Mouse (Mus musculus) forebrain, embryonic 13.5 days (tissue): ENCODE results near the gene Bend4. TPM values are rescaled to one million over a fixed set of nuclear protein-coding genes. Genes with fewer than 3 reads are reported as not detected.

ENCODE experiments used
- ATAC-seq: fragments of 200-750 bp; cut with Nextera tagmentation; 2 replicates; pipeline ENCODE4 v1.8.0; 2017
- H3K27ac ChIP-seq: fragments of 300-500 bp; sonication (generic); 2 replicates; pipeline ENCODE4 v1.5.1; 2015; ENCODE audit warnings: inconsistent platforms, mild to moderate bottlenecking, moderate library complexity
- H3K27me3 ChIP-seq: fragments of 300-500 bp; sonication (generic); 2 replicates; pipeline ENCODE4 v1.6.1; 2015; ENCODE audit warnings: mild to moderate bottlenecking, inconsistent platforms
- H3K36me3 ChIP-seq: fragments of 300-500 bp; sonication (generic); 2 replicates; pipeline ENCODE4 v1.6.1; 2015; ENCODE audit warnings: mild to moderate bottlenecking, inconsistent platforms; ENCODE audit not compliant: poor library complexity, severe bottlenecking
- H3K4me1 ChIP-seq: fragments of 300-500 bp; sonication (generic); 2 replicates; pipeline ENCODE4 v1.6.1; 2015; ENCODE audit warnings: inconsistent platforms
- H3K4me2 ChIP-seq: fragments of 300-500 bp; sonication (generic); 2 replicates; pipeline ENCODE4 v1.6.1; 2015; ENCODE audit warnings: inconsistent platforms, mild to moderate bottlenecking, moderate library complexity
- H3K4me3 ChIP-seq: fragments of 300-500 bp; sonication (generic); 2 replicates; pipeline ENCODE4 v1.5.1; 2015; ENCODE audit warnings: mild to moderate bottlenecking, inconsistent platforms
- H3K9ac ChIP-seq: fragments of 300-500 bp; sonication (generic); 2 replicates; pipeline ENCODE4 v1.6.1; 2015; ENCODE audit warnings: mild to moderate bottlenecking, inconsistent platforms
- H3K9me3 ChIP-seq: fragments of 300-500 bp; sonication (generic); replicated peaks from 2 replicates; pipeline ENCODE4 v1.6.1; 2016; ENCODE audit warnings: inconsistent platforms
- WGBS: fragments of 180-500 bp; shearing (Covaris S2); methylation state at CpG from one replicate; pipeline ENCODE4 v1.1.7; 2015; 5-methylcytosine and 5-hydroxymethylcytosine counted together
- polyA plus RNA-seq: library from polyadenylated mRNA; unstranded; fragments of >200 nt; fragmentation: Nextera tagmentation; extraction: Ambion mirVana; gene quantifications from 2 replicates; pipeline ENCODE4 v1.2.1, GENCODE M21; 2015

Bend4 gene
- polyA plus RNA-seq, result 6.7 and 7.7 TPM in 2 replicates

DNA sequence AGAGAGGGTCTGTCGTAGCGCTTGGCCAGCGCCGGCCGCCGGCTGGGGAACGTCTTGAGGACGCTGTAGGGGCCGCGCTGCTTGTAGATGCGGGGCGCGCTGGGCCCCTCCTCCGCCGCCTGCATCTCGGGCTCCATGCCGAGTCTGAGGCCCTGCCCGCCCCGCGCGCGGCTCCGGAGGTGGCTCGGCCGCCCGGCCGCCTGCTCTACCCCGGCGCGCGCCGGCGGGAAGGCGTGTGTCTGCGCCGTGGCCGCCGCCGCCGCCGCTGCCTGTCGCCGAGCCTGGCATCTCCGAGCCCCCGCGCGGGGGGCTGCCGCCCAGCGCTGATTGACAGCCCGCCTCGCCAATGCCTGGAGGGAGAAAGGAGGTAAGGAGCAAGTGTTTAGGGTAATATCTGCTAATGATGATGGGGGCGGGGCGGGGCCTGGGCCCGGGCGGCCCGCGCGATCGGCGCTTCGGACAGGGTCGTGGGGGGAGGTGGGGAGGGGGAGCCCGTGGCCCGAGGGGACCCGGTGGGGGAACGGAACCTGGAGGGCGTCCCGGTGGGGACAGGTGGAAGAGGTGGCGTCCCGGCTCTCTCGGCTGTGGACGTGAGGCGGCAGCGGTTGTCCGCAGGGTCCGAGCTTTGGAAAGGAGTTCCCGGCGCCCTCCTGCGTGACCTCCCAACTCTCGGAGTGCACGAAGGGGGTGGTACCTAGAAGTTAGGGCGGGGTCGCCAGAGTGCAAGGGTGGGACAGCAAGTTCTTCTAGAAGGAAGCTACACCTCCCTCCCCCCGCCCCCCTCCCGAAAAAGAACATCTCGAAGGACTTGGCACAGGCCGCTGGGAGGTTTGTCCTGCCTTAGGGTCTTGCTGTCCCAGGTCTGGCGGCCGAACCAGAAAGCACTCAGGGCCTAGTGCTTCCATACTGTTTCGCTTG is at the start of gene Bend4:
TSS of gene Bend4 (minus strand) at position 868 of the 918 bp plus-strand sequence.
- Histone ChIP-seq H3K9me3 (no peaks in the 10 kb centered on the region), H3K27ac (peak within 1 kb of the TSS; percentile 70), H3K4me2 (peak within 1 kb of the TSS; percentile 80), H3K36me3 (no peaks in the 10 kb centered on the region), H3K4me3 (peak within 1 kb of the TSS; percentile 68), H3K27me3 (peaks cover 17% of the 10 kb centered on the region), H3K4me1 (peaks cover 23% of the 10 kb centered on the region), H3K9ac (peak within 1 kb of the TSS; percentile 78)
- WGBS, result 1% methylated on average over 72 of the region's 90 CpGs
- peak; percentile 89 for ATAC-seq

DNA sequence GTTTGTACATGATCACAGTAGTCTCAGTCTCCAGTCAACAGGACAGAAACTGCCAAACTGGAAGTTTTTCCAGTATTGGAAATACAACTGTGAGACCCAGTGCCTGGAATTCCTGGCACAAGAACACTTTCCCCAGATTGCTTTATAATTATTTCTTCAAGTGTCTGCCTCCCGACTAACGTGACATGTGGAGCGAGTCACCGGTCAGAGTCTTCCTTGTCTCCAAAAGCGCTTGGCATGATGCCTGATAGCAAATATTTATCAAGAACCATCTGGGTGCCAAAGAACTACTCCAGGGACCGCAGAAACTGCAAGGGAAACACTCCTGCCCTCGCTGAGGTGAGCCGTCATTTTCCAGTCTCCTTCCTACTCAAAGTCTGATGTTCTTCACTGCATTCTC is 45.6 kb upstream of the Bend4 start:
- no peaks in the 10 kb centered on the region for H3K27me3 ChIP-seq
- no peak overlapping the region for H3K27ac ChIP-seq
- H3K4me2 ChIP-seq, result no peak overlapping the region
- no peaks in the 10 kb centered on the region for H3K36me3 ChIP-seq
- ATAC-seq, result peak; percentile 59; the same call in 1 of the 2 replicates
- H3K4me1 ChIP-seq, result peaks cover 13% of the 10 kb centered on the region
- no peak overlapping the region for H3K9ac ChIP-seq
- no peak overlapping the region for H3K4me3 ChIP-seq
- H3K9me3 ChIP-seq, result no peaks in the 10 kb centered on the region
- 62% methylated on average over 8 of the region's 8 CpGs for WGBS

DNA sequence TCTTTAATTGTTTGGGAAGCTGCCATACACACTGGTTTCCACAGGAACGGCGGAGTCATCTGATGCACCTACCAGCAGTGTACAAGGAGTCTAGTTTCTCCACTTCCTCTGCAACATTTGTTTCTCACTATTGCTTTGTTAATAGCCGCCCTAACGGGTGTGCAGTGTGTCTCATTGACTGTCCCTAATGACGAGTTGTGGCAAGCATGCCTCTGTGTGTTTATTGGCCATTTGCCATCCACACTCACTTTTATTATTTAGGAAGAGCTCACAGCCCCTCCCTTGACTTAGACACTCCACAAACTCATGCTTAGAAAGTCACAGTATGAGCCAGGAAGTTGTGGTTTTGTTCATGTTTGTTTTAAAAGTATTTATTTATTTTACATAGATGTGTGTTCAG is 45.0 kb upstream of the Bend4 start:
- peak; percentile 21; the same call in 1 of the 2 replicates for ATAC-seq
- Histone ChIP-seq H3K9me3 (no peaks in the 10 kb centered on the region), H3K4me2 (no peak overlapping the region), H3K27ac (no peak overlapping the region), H3K36me3 (no peaks in the 10 kb centered on the region), H3K4me1 (peaks cover 13% of the 10 kb centered on the region), H3K4me3 (no peak overlapping the region), H3K27me3 (no peaks in the 10 kb centered on the region), H3K9ac (no peak overlapping the region)
- 54% methylated on average over 5 of the region's 5 CpGs for WGBS

DNA sequence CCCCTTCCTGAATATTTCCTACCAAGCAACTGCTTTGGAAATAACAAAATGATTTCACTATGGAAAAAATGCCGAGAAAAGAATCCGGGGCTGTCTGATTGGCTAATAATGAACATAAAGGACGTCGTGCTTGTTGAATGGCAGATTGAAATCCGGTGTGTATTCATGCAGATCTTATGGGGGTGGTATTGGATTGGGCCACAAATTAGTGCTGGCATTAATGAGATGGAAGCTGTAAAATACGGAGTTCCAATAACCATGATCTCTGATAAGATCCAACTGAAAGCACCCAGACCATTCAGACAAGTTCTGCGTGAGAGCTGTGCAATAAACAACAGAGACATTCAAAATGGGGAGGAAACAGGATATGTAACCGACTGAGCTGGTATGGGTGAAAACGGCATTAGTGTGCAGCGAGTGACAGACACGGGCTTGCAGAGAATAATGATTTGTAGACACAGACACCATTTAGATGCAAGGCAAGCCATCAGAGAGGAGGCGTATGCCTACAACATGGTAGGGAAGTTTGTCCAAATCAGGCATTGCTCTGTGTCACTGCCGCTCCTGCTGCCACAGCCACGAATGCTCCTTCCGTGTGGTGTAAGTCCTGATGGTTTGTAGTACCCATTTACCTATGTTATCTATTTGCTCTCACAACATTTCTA is 38.9 kb upstream of the Bend4 start:
- H3K36me3 ChIP-seq, result no peaks in the 10 kb centered on the region
- no peak overlapping the region for H3K9ac ChIP-seq
- WGBS, result 41% methylated on average over 15 of the region's 15 CpGs
- no peak overlapping the region for H3K27ac ChIP-seq
- H3K27me3 ChIP-seq, result no peaks in the 10 kb centered on the region
- peak overlapping the region; percentile 39 for H3K4me2 ChIP-seq
- no peak overlapping the region for H3K4me3 ChIP-seq
- H3K9me3 ChIP-seq, result no peaks in the 10 kb centered on the region
- ATAC-seq, result peak; percentile 82
- H3K4me1 ChIP-seq, result peaks cover 13% of the 10 kb centered on the region

DNA sequence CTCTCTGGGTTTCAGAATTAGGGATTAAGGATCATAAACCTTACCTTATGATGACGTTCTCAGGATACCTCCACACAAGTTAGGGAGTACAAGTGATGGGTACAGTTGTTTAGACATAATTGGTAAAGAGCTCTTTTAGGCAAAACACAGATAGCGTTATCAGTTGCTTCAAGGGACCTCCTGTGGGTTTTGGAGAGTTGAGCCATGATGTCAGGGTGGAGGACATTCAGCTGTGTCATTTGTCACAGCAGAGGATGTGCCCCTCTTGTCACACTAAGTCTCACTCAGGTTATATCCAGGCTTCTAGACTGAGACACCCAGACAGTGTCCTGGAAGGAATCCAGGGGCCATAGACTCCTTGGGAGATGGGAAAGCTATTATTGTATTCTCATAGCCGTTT is 36.8 kb upstream of the Bend4 start:
- Histone ChIP-seq H3K4me1 (peaks cover 13% of the 10 kb centered on the region), H3K4me2 (no peak overlapping the region), H3K27me3 (no peaks in the 10 kb centered on the region), H3K36me3 (no peaks in the 10 kb centered on the region), H3K27ac (no peak overlapping the region), H3K4me3 (no peak overlapping the region), H3K9ac (no peak overlapping the region), H3K9me3 (no peaks in the 10 kb centered on the region)
- ATAC-seq, result no peak
- 87% methylated on average over 3 of the region's 3 CpGs for WGBS

DNA sequence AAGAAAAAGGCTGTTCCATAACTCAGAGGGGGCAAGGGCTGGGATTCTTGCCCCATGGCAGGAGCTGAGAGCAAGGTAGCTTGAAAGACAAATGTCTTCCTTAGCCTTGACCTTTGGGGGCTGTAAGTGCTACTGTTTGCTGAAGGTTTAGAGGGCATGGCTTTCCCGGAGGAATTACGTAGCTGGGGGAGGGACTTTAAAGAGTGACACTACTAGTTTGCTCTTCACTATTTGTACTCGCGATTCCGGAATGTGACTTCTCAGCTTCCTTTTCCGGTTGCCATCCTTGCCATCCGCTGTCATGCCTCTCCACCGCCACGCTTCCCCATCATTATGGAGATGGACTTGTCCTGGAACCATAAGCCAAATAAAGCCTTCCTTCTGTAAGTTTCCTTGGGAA is 35.5 kb upstream of the Bend4 start:
- H3K4me1 ChIP-seq, result peaks cover 13% of the 10 kb centered on the region
- WGBS, result 95% methylated on average over 9 of the region's 9 CpGs
- no peaks in the 10 kb centered on the region for H3K36me3 ChIP-seq
- no peak overlapping the region for H3K4me2 ChIP-seq
- H3K27ac ChIP-seq, result no peak overlapping the region
- no peak overlapping the region for H3K4me3 ChIP-seq
- ATAC-seq, result no peak
- H3K27me3 ChIP-seq, result no peaks in the 10 kb centered on the region
- no peak overlapping the region for H3K9ac ChIP-seq
- H3K9me3 ChIP-seq, result no peaks in the 10 kb centered on the region

DNA sequence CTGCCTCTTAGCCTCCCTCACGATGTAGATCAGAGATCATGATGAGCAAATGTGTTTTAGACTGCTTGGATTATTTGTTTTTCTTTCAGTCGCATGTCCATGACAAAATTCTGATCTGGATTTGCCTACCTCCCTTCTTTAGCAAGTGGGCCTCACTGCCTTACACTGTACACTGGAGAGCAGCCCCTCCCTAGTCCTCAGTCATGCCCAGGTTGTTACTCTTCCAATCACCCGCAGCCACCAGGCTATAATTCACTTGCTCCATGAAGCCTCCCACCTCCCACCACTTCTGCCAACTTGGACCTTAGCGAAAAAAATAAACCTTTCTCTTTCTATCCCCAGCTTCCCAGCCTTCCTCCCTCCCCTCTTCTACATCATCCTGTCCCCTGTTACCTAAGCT is 34.2 kb upstream of the Bend4 start:
- ATAC-seq, result no peak

DNA sequence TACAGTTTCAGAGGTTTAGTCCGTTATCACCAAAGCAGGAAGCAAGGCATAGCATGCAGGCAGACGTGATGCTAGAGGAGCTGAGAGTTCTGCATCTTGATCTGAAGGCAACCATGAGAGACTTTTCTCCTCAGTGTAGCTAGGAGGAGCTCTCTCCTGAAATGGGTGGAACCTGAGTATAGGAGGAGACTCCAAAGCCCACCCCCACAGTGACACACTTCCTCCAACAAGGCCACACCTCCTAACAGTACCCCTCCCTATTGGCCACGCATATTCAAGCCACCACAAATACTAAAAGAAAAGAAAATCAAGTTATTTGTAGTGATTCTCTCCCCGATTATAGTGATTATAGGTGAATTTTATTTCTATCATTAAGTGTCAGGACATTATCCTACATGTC is 28.7 kb upstream of the Bend4 start:
- Histone ChIP-seq H3K27me3 (no peaks in the 10 kb centered on the region), H3K9ac (no peak overlapping the region), H3K4me2 (no peak overlapping the region), H3K4me3 (no peak overlapping the region), H3K36me3 (no peaks in the 10 kb centered on the region), H3K4me1 (no peaks in the 10 kb centered on the region), H3K27ac (no peak overlapping the region), H3K9me3 (no peaks in the 10 kb centered on the region)
- ATAC-seq, result no peak
- 84% methylated on average over 4 of the region's 4 CpGs for WGBS

More for the DNA sequence above, 34.2 kb upstream of the Bend4 start:
- Histone ChIP-seq H3K4me3 (no peak overlapping the region), H3K9ac (no peak overlapping the region), H3K27me3 (no peaks in the 10 kb centered on the region), H3K36me3 (no peaks in the 10 kb centered on the region), H3K4me2 (no peak overlapping the region), H3K4me1 (peaks cover 13% of the 10 kb centered on the region), H3K27ac (no peak overlapping the region), H3K9me3 (no peaks in the 10 kb centered on the region)
- 85% methylated on average over 4 of the region's 4 CpGs for WGBS

DNA sequence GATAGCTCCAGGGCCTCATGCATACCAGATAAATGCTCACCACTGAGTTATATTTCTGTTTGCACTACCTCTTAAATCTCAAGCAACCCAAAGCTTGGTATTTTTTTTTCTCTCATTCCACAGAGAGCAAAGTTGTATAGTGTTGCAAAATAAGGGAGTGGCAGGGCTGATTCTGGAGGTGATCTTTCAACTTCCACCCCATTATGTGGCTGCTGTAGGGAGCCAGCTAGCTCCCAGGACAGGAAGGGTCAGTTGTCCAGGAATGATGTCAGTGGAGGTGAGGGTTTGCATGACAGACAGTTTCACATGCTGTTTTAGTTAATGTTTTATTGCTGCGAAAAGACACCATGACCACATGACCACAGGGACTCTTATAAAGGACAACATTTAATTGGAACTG is 26.2 kb upstream of the Bend4 start:
- Histone ChIP-seq H3K36me3 (no peaks in the 10 kb centered on the region), H3K27ac (no peak overlapping the region), H3K9me3 (no peaks in the 10 kb centered on the region), H3K4me3 (no peak overlapping the region), H3K4me1 (no peaks in the 10 kb centered on the region), H3K4me2 (no peak overlapping the region), H3K27me3 (no peaks in the 10 kb centered on the region), H3K9ac (no peak overlapping the region)
- 94% methylated on average over 1 of the region's 1 CpGs for WGBS
- ATAC-seq, result no peak

DNA sequence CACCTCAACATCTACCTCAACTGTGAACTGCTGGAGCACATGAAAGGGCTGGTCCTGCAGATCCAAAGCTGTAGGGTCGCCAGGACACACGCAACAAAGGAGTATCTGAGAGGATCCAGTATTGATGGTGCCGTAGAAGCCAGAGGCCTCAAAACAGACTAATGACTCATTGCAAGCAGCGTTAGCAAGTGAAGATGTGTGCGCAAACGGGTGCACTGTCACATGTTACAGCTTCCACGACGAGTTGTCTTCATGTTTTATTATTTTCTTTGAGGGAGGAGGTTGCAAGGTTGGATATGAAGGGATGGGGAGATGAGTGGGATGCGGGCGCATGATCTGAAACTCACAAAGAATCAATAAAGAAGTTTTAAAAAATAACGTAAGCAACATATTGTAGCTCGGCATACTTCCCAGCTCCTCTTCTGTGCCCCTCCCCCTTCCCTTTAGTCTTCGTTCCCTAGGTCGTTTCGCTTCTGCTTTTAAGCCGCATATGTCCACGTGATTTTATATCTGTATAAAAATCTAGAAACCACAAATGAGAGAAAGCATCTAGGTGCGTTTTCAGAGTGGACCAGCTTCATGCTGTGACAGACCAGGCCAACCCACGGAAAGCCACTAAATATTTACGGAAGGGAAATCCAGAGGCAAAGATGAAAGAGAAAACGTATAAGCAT is 22.0 kb upstream of the Bend4 start:
- no peak overlapping the region for H3K4me2 ChIP-seq
- H3K4me1 ChIP-seq, result no peaks in the 10 kb centered on the region
- no peak overlapping the region for H3K27ac ChIP-seq
- H3K9ac ChIP-seq, result no peak overlapping the region
- no peak overlapping the region for H3K4me3 ChIP-seq
- no peaks in the 10 kb centered on the region for H3K27me3 ChIP-seq
- ATAC-seq, result no peak
- WGBS, result 88% methylated on average over 21 of the region's 21 CpGs
- H3K36me3 ChIP-seq, result no peaks in the 10 kb centered on the region
- no peaks in the 10 kb centered on the region for H3K9me3 ChIP-seq

DNA sequence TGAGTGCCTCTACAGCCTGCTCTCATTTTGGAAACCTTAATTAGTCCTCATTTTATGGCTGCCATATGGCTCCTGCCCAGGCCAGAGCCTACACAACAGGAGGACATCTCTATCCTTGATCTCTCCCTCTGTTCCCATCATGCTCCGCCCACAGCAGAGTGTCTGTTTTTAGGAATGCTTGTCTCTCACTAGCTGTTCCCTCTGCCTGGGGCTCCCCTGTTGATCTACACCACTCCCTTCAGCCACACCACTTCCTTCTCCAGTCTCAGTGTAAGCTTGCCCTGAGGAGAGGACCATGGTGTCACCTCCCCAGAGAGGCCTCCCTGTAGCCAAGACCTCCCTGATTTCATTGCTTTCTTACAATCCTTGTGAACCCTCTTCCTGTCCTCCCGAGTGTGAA is 18.4 kb upstream of the Bend4 start:
- Histone ChIP-seq H3K4me2 (no peak overlapping the region), H3K9ac (no peak overlapping the region), H3K4me3 (no peak overlapping the region), H3K4me1 (peaks cover 6% of the 10 kb centered on the region; the same call in 1 of the 2 replicates), H3K9me3 (no peaks in the 10 kb centered on the region), H3K27me3 (no peaks in the 10 kb centered on the region), H3K36me3 (no peaks in the 10 kb centered on the region), H3K27ac (no peak overlapping the region)
- no peak for ATAC-seq
- 80% methylated on average over 2 of the region's 2 CpGs for WGBS
